Mouse (Mus musculus) liver, embryonic 12.5 days (tissue): ENCODE results near the gene Neurog1. TPM values are rescaled to one million over a fixed set of nuclear protein-coding genes. Genes with fewer than 3 reads are reported as not detected.
A peak's percentile ranks its signal among the peaks of the same experiment; 100 is the strongest.

ENCODE experiments used
- ATAC-seq: fragments of 200-750 bp; cut with Nextera tagmentation; 2 replicates; pipeline ENCODE4 v1.8.0; 2017; ENCODE audit warnings: moderate number of reproducible peaks, mild to moderate bottlenecking, moderate library complexity
- H3K27ac ChIP-seq: fragments of 300-500 bp; sonication (generic); 2 replicates; pipeline ENCODE4 v1.5.1; 2016; ENCODE audit warnings: mild to moderate bottlenecking
- H3K27me3 ChIP-seq: fragments of 300-500 bp; sonication (generic); replicated peaks from 2 replicates; pipeline ENCODE4 v1.6.1; 2016; ENCODE audit warnings: mild to moderate bottlenecking, moderate library complexity
- H3K36me3 ChIP-seq: fragments of 300-500 bp; sonication (generic); 2 replicates; pipeline ENCODE4 v1.6.1; 2016; ENCODE audit warnings: mild to moderate bottlenecking, moderate library complexity
- H3K4me1 ChIP-seq: fragments of 300-500 bp; sonication (generic); 2 replicates; pipeline ENCODE4 v1.6.1; 2016
- H3K4me2 ChIP-seq: fragments of 300-500 bp; sonication (generic); 2 replicates; pipeline ENCODE4 v1.6.1; 2016; ENCODE audit warnings: mild to moderate bottlenecking, moderate library complexity
- H3K4me3 ChIP-seq: fragments of 300-500 bp; sonication (generic); 2 replicates; pipeline ENCODE4 v1.5.1; 2016; ENCODE audit warnings: mild to moderate bottlenecking, moderate library complexity
- H3K9ac ChIP-seq: fragments of 300-500 bp; sonication (generic); 2 replicates; pipeline ENCODE4 v1.6.1; 2016; ENCODE audit warnings: mild to moderate bottlenecking, moderate library complexity
- H3K9me3 ChIP-seq: fragments of 300-500 bp; sonication (generic); replicated peaks from 2 replicates; pipeline ENCODE4 v1.6.1; 2016; ENCODE audit warnings: mild to moderate bottlenecking, moderate library complexity
- WGBS: fragments of 180-500 bp; shearing (Covaris S2); methylation state at CpG from one replicate; pipeline ENCODE4 v1.1.7; 2016; ENCODE audit not compliant: insufficient replicate concordance; 5-methylcytosine and 5-hydroxymethylcytosine counted together
- polyA plus RNA-seq: library from polyadenylated mRNA; unstranded; fragments of >200 nt; fragmentation: Nextera tagmentation; extraction: Ambion mirVana; gene quantifications from 2 replicates; pipeline ENCODE4 v1.2.1, GENCODE M21; 2016

Gene Neurog1
- polyA plus RNA-seq: not detected in 2 replicates

DNA sequence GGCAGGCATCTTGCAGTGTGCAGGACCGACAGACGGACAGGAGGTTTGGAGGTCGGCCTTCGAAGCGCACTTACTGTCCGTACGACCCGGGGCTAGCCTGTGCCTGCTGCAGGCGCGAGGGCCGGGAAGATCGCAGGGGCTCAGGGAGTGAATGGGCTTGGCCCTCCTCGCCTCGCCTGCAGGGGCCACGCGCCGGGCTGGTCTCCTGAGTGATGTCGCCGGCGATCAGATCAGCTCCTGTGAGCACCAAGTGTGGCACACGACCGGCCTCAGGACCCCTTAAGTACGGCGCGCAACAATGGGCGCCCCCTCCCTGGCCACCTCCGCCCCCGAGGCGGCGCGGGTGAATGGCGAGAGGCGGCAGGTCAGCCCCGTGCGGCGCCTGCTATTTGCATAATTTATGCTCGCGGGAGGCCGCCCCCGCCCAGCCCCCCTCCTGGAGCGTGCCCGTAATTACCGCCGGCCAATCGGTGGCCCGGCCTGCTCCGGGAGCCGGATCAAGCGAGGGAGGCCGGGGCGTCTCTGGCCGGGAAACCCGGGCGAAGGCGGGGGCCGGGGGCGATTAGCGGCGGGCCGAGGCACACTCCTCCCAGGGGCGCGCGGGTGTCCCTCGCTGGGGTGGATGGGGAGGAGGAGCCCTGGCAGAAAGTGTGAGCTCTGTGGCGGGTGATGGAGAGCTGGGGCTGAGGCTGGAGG, at the start of gene Neurog1:
Neurog1 (minus strand) TSS at position 240 of the 696 bp plus-strand sequence.
- H3K9ac ChIP-seq: no peak within 1 kb of the TSS
- WGBS: 2% methylated on average over 65 of the region's 65 CpGs
- H3K27me3 ChIP-seq: peaks cover 100% of the 10 kb centered on the region
- H3K9me3 ChIP-seq: no peaks in the 10 kb centered on the region
- no peak for ATAC-seq
- no peak within 1 kb of the TSS for H3K27ac ChIP-seq
- H3K4me2 ChIP-seq: peak within 1 kb of the TSS; percentile 35
- peaks cover 4% of the 10 kb centered on the region; the same call in 1 of the 2 replicates for H3K4me1 ChIP-seq
- peak within 1 kb of the TSS; percentile 10 for H3K4me3 ChIP-seq
- no peaks in the 10 kb centered on the region for H3K36me3 ChIP-seq

GRCm38 (mm10) chr13:56299336-56299735, 47.4 kb upstream of the Neurog1 start:
- Histone ChIP-seq H3K4me3 (no peak overlapping the region), H3K27me3 (peaks cover 56% of the 10 kb centered on the region), H3K36me3 (no peaks in the 10 kb centered on the region), H3K9me3 (no peaks in the 10 kb centered on the region), H3K27ac (no peak overlapping the region), H3K4me2 (no peak overlapping the region), H3K4me1 (0 out of 2 replicates have a peak, but pooled peaks cover 3% of the 10 kb centered on the region), H3K9ac (no peak overlapping the region)
- ATAC-seq: no peak
- 79% methylated on average over 11 of the region's 11 CpGs for WGBS

DNA sequence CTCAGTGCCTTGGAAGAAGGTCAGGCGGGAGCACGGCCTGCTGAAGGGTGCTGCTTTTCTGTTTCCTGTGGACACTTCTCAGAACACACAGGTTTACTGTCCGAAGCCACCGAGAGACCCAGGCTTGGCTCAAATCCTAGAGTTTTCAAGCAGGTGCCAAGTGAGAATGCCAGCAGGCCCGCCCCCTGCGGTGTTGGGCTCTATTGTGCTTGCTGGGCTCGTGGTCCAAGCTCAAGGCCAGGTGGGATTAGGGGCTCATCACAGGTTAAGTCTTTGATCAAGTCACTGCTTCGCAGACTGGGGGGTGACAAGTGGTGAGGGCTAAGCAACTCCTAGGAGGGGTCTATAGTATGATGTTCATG, 44.7 kb upstream of the Neurog1 start:
- Histone ChIP-seq H3K4me1 (0 out of 2 replicates have a peak, but pooled peaks cover 3% of the 10 kb centered on the region), H3K9ac (no peak overlapping the region), H3K4me2 (peak overlapping the region; percentile 58), H3K9me3 (no peaks in the 10 kb centered on the region), H3K4me3 (no peak overlapping the region), H3K36me3 (no peaks in the 10 kb centered on the region), H3K27me3 (peaks cover 76% of the 10 kb centered on the region), H3K27ac (no peak overlapping the region)
- no peak for ATAC-seq
- 9% methylated on average over 8 of the region's 8 CpGs for WGBS

- peak within 1 kb of the TSS; percentile 58 for H3K4me2 ChIP-seq
- peaks cover 80% of the 10 kb centered on the region for H3K27me3 ChIP-seq
- ATAC-seq: no peak
- 2% methylated on average over 71 of the region's 76 CpGs for WGBS
- no peaks in the 10 kb centered on the region for H3K36me3 ChIP-seq
- peak within 1 kb of the TSS; percentile 35 for H3K4me3 ChIP-seq
- no peak within 1 kb of the TSS for H3K27ac ChIP-seq
- H3K9ac ChIP-seq: no peak within 1 kb of the TSS
- H3K4me1 ChIP-seq: 0 out of 2 replicates have a peak, but pooled peaks cover 3% of the 10 kb centered on the region
- no peaks in the 10 kb centered on the region for H3K9me3 ChIP-seq
Observed at GRCm38 (mm10) chr13:56295943-56296658, 44.1 kb upstream of the Neurog1 start, which contains the start of gene Cxcl14. Cxcl14 (minus strand) TSS chr13:56296551.

DNA sequence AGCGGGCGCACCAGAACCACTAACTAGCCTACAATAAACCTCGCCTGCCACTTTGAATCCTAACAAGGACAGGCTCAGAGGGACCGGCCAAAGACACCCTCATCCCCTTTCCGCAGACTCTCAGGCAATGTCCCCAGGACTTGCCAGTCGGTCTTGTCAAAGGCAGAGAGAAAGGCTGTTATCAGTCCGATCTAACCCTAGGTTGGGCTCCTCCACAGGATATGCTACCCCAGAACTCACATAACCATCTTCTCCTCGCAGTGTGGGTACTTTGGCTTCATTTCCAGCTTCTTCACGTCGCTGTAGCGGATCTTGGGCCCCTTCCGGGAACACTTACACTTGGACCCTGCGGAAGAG, 43.6 kb upstream of the Neurog1 start:
- 3% methylated on average over 13 of the region's 13 CpGs for WGBS
- peaks cover 85% of the 10 kb centered on the region for H3K27me3 ChIP-seq
- H3K36me3 ChIP-seq: no peaks in the 10 kb centered on the region
- peak overlapping the region; percentile 58 for H3K4me2 ChIP-seq
- H3K4me3 ChIP-seq: peak overlapping the region; percentile 35
- 0 out of 2 replicates have a peak, but pooled peaks cover 3% of the 10 kb centered on the region for H3K4me1 ChIP-seq
- no peak for ATAC-seq
- no peak overlapping the region for H3K9ac ChIP-seq
- H3K27ac ChIP-seq: no peak overlapping the region
- H3K9me3 ChIP-seq: no peaks in the 10 kb centered on the region

- H3K27me3 ChIP-seq: peaks cover 88% of the 10 kb centered on the region
- WGBS: 4% methylated on average over 10 of the region's 10 CpGs
- no peak overlapping the region for H3K4me2 ChIP-seq
Observed at GRCm38 (mm10) chr13:56294908-56295307, 42.9 kb upstream of the Neurog1 start.

DNA sequence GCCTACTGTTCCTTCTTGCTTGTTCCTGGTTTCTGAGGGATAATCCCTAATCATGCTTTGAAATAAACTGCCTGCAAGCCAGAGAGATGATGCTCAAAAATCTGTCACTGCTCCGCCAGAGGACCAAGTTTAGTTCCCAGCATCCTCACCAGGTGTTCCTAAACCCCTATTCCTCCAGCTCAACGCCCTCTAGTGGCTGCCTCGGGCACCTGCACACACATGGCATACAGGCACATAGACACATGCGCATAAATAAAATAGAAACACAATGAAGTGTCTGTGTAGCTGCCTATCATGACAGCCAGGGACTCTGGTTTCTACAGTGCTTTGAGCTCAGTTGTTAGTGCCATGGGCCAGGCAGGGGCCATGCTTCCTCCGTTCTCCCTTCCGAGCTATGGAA, 38.0 kb upstream of the Neurog1 start:
- H3K27ac ChIP-seq: no peak overlapping the region
- no peak overlapping the region for H3K9ac ChIP-seq
- ATAC-seq: no peak
- H3K4me2 ChIP-seq: no peak overlapping the region
- no peaks in the 10 kb centered on the region for H3K36me3 ChIP-seq
- H3K27me3 ChIP-seq: peaks cover 49% of the 10 kb centered on the region
- no peaks in the 10 kb centered on the region for H3K4me1 ChIP-seq
- H3K4me3 ChIP-seq: no peak overlapping the region
- 64% methylated on average over 6 of the region's 6 CpGs for WGBS
- 0 out of 2 replicates have a peak, but pooled peaks cover 5% of the 10 kb centered on the region for H3K9me3 ChIP-seq

More at GRCm38 (mm10) chr13:56294908-56295307, 42.9 kb upstream of the Neurog1 start:
- H3K4me1 ChIP-seq: 0 out of 2 replicates have a peak, but pooled peaks cover 3% of the 10 kb centered on the region
- no peak for ATAC-seq
- no peaks in the 10 kb centered on the region for H3K36me3 ChIP-seq
- no peak overlapping the region for H3K4me3 ChIP-seq
- no peak overlapping the region for H3K27ac ChIP-seq
- no peak overlapping the region for H3K9ac ChIP-seq
- H3K9me3 ChIP-seq: 0 out of 2 replicates have a peak, but pooled peaks cover 3% of the 10 kb centered on the region

DNA sequence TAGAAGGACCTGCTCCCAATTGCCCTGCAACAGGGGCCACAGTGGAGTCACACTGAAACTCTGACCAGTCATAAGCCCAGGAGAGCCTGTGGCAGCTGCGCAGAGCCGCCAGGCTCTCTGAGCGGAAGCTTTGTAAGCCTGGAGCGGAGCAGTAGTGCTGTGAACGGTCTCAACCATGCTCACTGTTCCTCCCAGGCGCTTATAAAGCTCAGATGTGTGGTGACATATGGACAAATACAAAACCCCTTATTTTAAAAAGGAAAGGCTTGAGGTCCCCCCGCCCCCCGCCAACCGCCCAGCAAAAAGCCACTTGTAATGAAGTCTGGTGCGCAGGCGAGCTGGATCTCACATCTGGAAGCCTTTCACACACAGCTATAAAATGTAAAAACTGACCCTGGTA, 37.3 kb upstream of the Neurog1 start:
- Histone ChIP-seq H3K27ac (no peak overlapping the region), H3K9me3 (0 out of 2 replicates have a peak, but pooled peaks cover 5% of the 10 kb centered on the region), H3K9ac (no peak overlapping the region), H3K36me3 (no peaks in the 10 kb centered on the region), H3K27me3 (peaks cover 42% of the 10 kb centered on the region), H3K4me2 (no peak overlapping the region), H3K4me3 (no peak overlapping the region), H3K4me1 (no peaks in the 10 kb centered on the region)
- WGBS: 65% methylated on average over 11 of the region's 11 CpGs
- ATAC-seq: no peak

DNA sequence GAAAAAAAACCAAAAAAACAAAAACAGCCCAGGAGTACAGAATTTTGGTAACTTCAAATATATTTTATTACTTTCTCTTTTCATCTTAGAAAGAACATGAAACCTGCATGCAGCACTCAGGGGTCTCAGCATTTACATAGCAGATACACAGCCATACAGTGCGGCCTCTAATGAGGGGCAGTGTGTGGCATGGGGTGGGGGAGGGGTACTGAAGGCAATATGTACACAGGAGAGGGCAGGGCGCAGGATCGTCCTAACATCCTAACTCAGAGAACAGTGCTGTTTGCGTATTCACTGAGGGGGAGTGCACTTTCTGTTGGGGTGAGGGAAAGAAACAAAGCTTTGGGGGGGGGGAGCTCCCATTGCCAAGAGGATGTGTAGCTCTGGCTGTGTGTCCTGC, 36.6 kb upstream of the Neurog1 start:
- Histone ChIP-seq H3K4me3 (no peak overlapping the region), H3K4me2 (no peak overlapping the region)

DNA sequence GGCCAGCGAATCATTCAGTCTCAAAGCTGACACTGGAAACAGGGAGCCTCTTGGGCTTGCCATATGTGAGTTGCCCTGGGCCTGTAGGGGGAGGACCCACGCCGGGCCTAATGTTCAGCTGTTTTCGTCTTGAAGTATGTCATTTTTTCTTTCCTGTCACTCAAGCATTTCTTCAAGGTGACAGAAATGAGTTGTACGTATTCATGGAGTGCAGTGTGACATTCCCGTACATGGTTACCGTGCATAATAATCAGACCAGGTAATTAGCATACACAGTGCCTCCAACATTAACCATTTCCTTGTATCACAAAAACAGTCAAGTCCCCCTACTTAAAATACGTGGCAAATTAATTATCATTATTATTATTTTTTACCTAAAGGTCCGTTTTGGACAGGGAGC, 35.1 kb upstream of the Neurog1 start:
- no peak for ATAC-seq
- WGBS: 69% methylated on average over 9 of the region's 9 CpGs
- H3K36me3 ChIP-seq: no peaks in the 10 kb centered on the region
- H3K9me3 ChIP-seq: 0 out of 2 replicates have a peak, but pooled peaks cover 5% of the 10 kb centered on the region
- H3K4me2 ChIP-seq: no peak overlapping the region
- H3K4me3 ChIP-seq: no peak overlapping the region
- H3K4me1 ChIP-seq: no peaks in the 10 kb centered on the region
- no peak overlapping the region for H3K27ac ChIP-seq
- no peak overlapping the region for H3K9ac ChIP-seq
- H3K27me3 ChIP-seq: peaks cover 20% of the 10 kb centered on the region

More for the DNA sequence above, 36.6 kb upstream of the Neurog1 start:
- 46% methylated on average over 4 of the region's 4 CpGs for WGBS
- Histone ChIP-seq H3K9me3 (0 out of 2 replicates have a peak, but pooled peaks cover 5% of the 10 kb centered on the region), H3K27me3 (peaks cover 35% of the 10 kb centered on the region), H3K27ac (no peak overlapping the region), H3K4me1 (no peaks in the 10 kb centered on the region), H3K9ac (no peak overlapping the region), H3K36me3 (no peaks in the 10 kb centered on the region)
- no peak for ATAC-seq

DNA sequence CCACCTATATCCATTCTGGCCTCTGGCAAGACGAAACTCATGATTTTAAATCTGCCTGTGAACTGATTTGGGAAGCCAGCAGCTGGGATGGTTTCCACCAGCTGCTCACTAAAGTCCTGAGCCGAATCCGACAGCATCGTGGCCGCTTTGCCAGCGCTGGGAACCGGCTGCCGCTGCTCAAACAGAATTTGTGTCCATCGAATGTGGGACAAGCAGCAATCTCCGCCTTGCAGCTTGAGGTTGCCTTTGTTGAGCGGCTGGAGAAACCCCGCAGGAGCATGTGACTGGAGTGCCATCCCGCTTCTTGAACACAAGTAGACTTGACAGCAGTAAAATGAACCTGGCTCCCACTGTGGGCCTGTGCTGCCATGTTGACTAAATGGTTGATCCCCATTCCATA, 31.4 kb upstream of the Neurog1 start:
- Histone ChIP-seq H3K27ac (no peak overlapping the region), H3K4me2 (no peak overlapping the region), H3K9me3 (no peaks in the 10 kb centered on the region), H3K36me3 (no peaks in the 10 kb centered on the region), H3K4me3 (no peak overlapping the region), H3K9ac (no peak overlapping the region), H3K27me3 (no peaks in the 10 kb centered on the region; the same call in 1 of the 2 replicates), H3K4me1 (no peaks in the 10 kb centered on the region)
- no peak for ATAC-seq
- 79% methylated on average over 13 of the region's 13 CpGs for WGBS

GRCm38 (mm10) chr13:56280356-56280755, 28.4 kb upstream of the Neurog1 start:
- Histone ChIP-seq H3K27me3 (no peaks in the 10 kb centered on the region), H3K4me1 (no peaks in the 10 kb centered on the region), H3K36me3 (no peaks in the 10 kb centered on the region), H3K9ac (no peak overlapping the region), H3K27ac (no peak overlapping the region), H3K9me3 (no peaks in the 10 kb centered on the region), H3K4me3 (no peak overlapping the region), H3K4me2 (no peak overlapping the region)
- 64% methylated on average over 6 of the region's 6 CpGs for WGBS
- ATAC-seq: no peak
